Mouse (Mus musculus): ENCODE results near the gene Krt33b.

The Krt33b gene

GRCm38 (mm10) chr11:99994384-99994661, 35.3 kb downstream of the Krt33b start:
- in situ Hi-C loops (cut with MseI, MboI), result no loop called here

DNA sequence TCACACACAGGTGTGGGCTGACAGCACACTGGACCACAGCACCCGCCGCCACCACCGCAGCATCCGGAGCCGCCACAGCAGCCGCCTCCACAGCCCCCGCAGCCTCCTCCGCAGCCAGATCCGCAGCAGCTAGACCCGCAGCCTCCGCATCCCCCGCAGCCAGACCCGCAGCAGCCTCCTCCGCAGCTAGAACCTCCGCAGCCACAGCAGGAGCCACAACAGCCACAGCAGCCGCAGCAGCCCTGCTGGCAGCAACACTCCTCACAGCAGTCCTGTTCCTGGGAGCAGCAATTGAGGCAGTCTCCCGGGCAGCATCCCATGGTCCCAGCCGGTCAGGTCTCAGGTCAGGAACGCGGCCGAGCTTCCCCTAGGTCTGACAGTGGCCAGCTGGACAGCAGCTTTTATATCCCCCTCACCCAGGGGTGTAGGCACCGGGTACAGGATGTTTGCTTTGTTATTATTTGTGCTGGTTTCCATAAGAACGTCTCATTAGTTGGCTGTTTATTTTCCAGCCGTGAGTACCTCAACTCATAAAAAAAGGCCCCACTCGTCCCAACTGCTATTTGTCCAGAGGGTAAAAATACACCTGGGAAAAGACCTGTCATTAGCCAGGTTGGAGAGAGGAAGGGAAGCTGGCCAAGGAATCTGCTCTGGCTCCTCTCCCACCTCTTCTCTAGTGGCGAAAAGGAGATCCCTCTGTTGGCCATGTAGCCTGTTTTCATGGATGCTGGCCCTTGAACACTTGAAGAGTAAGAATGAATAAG, 35.9 kb downstream of the Krt33b start, which contains the start of gene Krtap17-1:
Gene Krtap17-1, minus strand, starts transcription at position 375 of the 764 bp plus-strand sequence.
- in situ Hi-C loops (cut with MseI, MboI), result no loop called here

DNA sequence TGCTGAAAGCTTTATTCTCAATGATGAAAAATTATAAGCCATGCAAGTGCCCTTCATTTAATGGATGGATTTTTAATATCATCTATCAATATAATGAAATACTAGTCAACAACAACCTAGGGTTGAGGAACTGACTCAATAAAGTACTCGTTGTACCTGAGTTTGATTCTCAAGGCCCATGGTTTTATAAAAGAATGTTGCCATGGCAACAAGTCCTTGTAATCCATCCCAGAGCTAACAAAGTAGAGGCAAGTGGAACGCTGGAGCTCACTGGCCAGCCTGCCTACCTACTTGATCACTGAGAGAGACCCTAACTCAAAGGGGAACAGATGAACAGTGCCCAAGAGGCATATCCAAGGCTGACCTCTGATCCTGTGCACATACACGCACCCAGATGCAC, 39.1 kb downstream of the Krt33b start:
- in situ Hi-C loops (cut with MseI, MboI), result no loop called here

GRCm38 (mm10) chr11:99989881-99990405, 39.7 kb downstream of the Krt33b start:
- in situ Hi-C loops (cut with MseI, MboI), result no loop called here

DNA sequence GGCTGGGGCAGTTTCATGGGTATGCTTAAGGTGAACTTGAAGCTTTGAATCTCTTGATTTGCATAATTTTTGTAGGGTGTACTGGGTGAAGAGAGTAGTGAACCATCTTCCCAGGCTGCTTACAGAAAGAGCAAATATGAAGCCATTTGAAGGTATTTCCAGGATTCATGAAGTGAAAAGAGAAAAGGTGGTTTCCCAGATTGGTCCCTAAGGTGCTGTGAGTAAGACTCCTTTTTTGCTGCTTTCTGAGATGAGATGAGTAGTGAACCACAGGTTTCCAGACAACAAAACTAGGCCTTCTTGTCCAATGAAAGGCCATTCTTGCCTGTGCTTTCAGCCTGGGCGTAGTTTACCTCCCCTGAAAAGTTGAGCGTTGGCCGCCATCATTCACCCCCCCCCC, 41.1 kb downstream of the Krt33b start:
- in situ Hi-C loops (cut with MseI, MboI), result no loop called here

DNA sequence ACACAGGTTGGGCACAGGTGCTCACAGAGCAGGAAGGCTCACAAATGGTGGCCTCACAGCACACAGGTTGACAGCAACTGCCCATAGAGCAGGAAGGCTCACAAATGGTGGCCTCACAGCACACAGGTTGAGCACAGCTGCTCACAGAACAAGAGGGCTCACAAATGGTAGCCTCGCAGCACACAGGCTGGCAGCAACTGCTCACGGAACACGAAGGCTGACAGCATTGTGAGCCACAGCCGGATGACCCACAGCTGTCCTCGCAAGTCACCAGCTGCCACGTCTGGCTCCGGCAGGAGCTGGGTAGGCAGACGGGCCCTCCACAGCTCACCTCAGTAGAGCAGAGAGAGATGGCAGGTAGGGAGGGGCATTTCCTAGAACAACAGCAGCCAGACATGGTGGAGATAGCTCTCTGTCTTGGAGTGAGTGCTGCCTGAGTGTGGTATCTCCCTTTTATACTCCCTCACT, 43.5 kb downstream of the Krt33b start, which contains the start of gene Krtap16-1:
Gene Krtap16-1, minus strand, starts transcription at position 418 of the 468 bp plus-strand sequence.
- in situ Hi-C loops (cut with MseI, MboI), result no loop called here

- in situ Hi-C loops (cut with MseI, MboI), result no loop called here
Measured at GRCm38 (mm10) chr11:99985291-99986092, 44.2 kb downstream of the Krt33b start.

- in situ Hi-C loops (cut with MseI, MboI), result no loop called here
Measured at GRCm38 (mm10) chr11:99983442-99983841, 46.2 kb downstream of the Krt33b start.

GRCm38 (mm10) chr11:99982731-99983130, 46.9 kb downstream of the Krt33b start:
- in situ Hi-C loops (cut with MseI, MboI), result no loop called here

DNA sequence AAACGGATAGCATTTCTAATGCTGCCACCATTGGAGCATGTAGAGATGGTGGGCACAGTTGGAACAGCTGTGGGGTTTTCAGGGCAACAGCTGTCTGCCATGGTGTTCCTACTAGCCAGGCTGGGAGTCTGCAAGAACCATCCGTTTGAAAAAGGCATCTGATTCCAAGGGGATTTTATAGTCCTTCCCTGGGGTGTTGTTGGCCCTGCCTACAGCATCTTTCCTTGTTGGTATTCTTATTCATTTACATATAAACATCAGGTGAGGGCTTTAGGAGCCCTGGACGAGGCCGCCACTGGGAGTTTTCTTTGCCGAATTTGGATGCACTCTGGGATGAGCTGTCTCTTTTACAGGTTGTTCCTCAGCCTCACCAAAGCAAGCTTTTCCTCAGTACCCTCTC, 50.7 kb downstream of the Krt33b start, which contains the start of gene Krtap29-1:
Gene Krtap29-1, minus strand, starts transcription at position 101 of the 400 bp plus-strand sequence.
- in situ Hi-C loops (cut with MseI, MboI), result no loop called here
